Mouse (Mus musculus) kidney, adult 2 months (tissue): ENCODE measurements around the gene Nol10.

Experiments used
- CTCF ChIP-seq: fragments of 200-500 bp; conservative IDR thresholded peaks from 2 replicates; pipeline ENCODE4 v1.5.1; 2011; ENCODE audit warnings: low read depth, mild to moderate bottlenecking, control low read depth, low read length, moderate library complexity, mixed read lengths; ENCODE audit not compliant: insufficient read depth, insufficient read length
- POLR2A ChIP-seq: fragments of 200-500 bp; IDR thresholded peaks from one replicate; pipeline ENCODE4 v1.6.1; 2011; ENCODE audit warnings: low read depth, low read length, control low read depth

- no peak for TF ChIP-seq CTCF
- no peak for TF ChIP-seq POLR2A
Measured at GRCm38 (mm10) chr12:17386896-17387295, 38.6 kb downstream of the Nol10 start.
